Mouse (Mus musculus) ovary, postnatal 10 days (tissue): ENCODE measurements at regions not wholly inside any gene's neighbourhood (a gene's known extent, or its start where the extent isn't known, plus 50 kb on each side); places are given as distances from the start of the nearest gene placed in this dataset.

Source experiments
- DNase-seq: peaks from one replicate; pipeline ENCODE4 v3.0.0; 2022; ENCODE audit warnings: low spot score

- no peak for DNase-seq
Observed at GRCm38 (mm10) chr11:114548658-114549057, 119.7 kb upstream of the Rpl38 start.

- no peak for DNase-seq
Observed at GRCm38 (mm10) chr11:114544212-114544611, 124.1 kb upstream of the Rpl38 start.

- DNase-seq, result no peak
Observed at GRCm38 (mm10) chr11:114542167-114542566, 126.2 kb upstream of the Rpl38 start.

GRCm38 (mm10) chr11:114540503-114540902, 127.8 kb upstream of the Rpl38 start:
- no peak for DNase-seq

GRCm38 (mm10) chr11:114536616-114537493, 131.5 kb upstream of the Rpl38 start:
- DNase-seq, result no peak

- no peak for DNase-seq
Observed at GRCm38 (mm10) chr11:114535900-114536299, 132.4 kb upstream of the Rpl38 start.

GRCm38 (mm10) chr11:114534436-114534835, 133.9 kb upstream of the Rpl38 start:
- DNase-seq, result no peak

GRCm38 (mm10) chr11:114531241-114531765, 137.0 kb upstream of the Rpl38 start:
- DNase-seq, result no peak

GRCm38 (mm10) chr11:114528937-114529772, 139.2 kb upstream of the Rpl38 start:
- DNase-seq, result no peak

GRCm38 (mm10) chr11:114523444-114524238, 144.7 kb upstream of the Rpl38 start:
- peak; percentile 52 for DNase-seq

- DNase-seq, result no peak
Observed at GRCm38 (mm10) chr11:114515278-114515677, 153.0 kb upstream of the Rpl38 start.

- DNase-seq, result no peak
Observed at GRCm38 (mm10) chr11:114514126-114514525, 154.2 kb upstream of the Rpl38 start.

- no peak for DNase-seq
Observed at GRCm38 (mm10) chr11:114513446-114513845, 154.9 kb upstream of the Rpl38 start.

- DNase-seq, result no peak
Observed at GRCm38 (mm10) chr11:114511994-114512393, 156.3 kb upstream of the Rpl38 start.

- DNase-seq, result no peak
Observed at GRCm38 (mm10) chr11:114502562-114502961, 165.8 kb upstream of the Rpl38 start.

GRCm38 (mm10) chr11:114501869-114502540, 166.3 kb upstream of the Rpl38 start:
- no peak for DNase-seq

- no peak for DNase-seq
Observed at GRCm38 (mm10) chr11:114500416-114500815, 167.9 kb upstream of the Rpl38 start.

GRCm38 (mm10) chr11:114499665-114500064, 168.7 kb upstream of the Rpl38 start:
- no peak for DNase-seq

GRCm38 (mm10) chr11:114495520-114495921, 172.8 kb upstream of the Rpl38 start:
- DNase-seq, result no peak

GRCm38 (mm10) chr11:114486455-114486854, 181.9 kb upstream of the Rpl38 start:
- no peak for DNase-seq

- no peak for DNase-seq
Observed at GRCm38 (mm10) chr11:114485429-114485828, 182.9 kb upstream of the Rpl38 start.

- DNase-seq, result no peak
Observed at GRCm38 (mm10) chr11:114484668-114484953, 183.7 kb upstream of the Rpl38 start.
